Mouse (Mus musculus) intestine, embryonic 16.5 days (tissue): Measurements from ENCODE around the gene Arhgef12. TPM values are rescaled to one million over a fixed set of nuclear protein-coding genes. Genes with fewer than 3 reads are reported as not detected.

Experiments used
- ATAC-seq: fragments of 200-750 bp; cut with Nextera tagmentation; 2 replicates; pipeline ENCODE4 v1.8.0; 2017; ENCODE audit warnings: moderate TSS enrichment, moderate library complexity
- H3K27ac ChIP-seq: fragments of 300-500 bp; sonication (generic); 2 replicates; pipeline ENCODE4 v1.5.1; 2014; ENCODE audit warnings: mild to moderate bottlenecking, low read length
- H3K27me3 ChIP-seq: fragments of 300-500 bp; sonication (generic); replicated peaks from 2 replicates; pipeline ENCODE4 v1.6.1; 2014; ENCODE audit warnings: low read length, control low read depth, mixed read lengths; ENCODE audit not compliant: control insufficient read depth, insufficient read depth
- H3K36me3 ChIP-seq: fragments of 300-500 bp; sonication (generic); 2 replicates; pipeline ENCODE4 v1.6.1; 2014; ENCODE audit warnings: low read length, control low read depth; ENCODE audit not compliant: control insufficient read depth, insufficient read depth
- H3K4me1 ChIP-seq: fragments of 300-500 bp; sonication (generic); 2 replicates; pipeline ENCODE4 v1.6.1; 2014; ENCODE audit warnings: low read length, control low read depth, mixed read lengths; ENCODE audit not compliant: control insufficient read depth, insufficient read depth
- H3K4me2 ChIP-seq: fragments of 300-500 bp; sonication (generic); 2 replicates; pipeline ENCODE4 v1.6.1; 2014; ENCODE audit warnings: low read depth, low read length, control low read depth
- H3K4me3 ChIP-seq: fragments of 300-500 bp; sonication (generic); 2 replicates; pipeline ENCODE4 v1.5.1; 2014; ENCODE audit warnings: mild to moderate bottlenecking, low read length
- H3K9ac ChIP-seq: fragments of 300-500 bp; sonication (generic); 2 replicates; pipeline ENCODE4 v1.6.1; 2014; ENCODE audit warnings: low read depth, low read length
- H3K9me3 ChIP-seq: fragments of 300-500 bp; sonication (generic); 2 replicates; pipeline ENCODE4 v1.6.1; 2016; ENCODE audit warnings: low read length, control low read depth; ENCODE audit not compliant: control insufficient read depth
- WGBS: fragments of 180-500 bp; shearing (Covaris S2); extraction: QIAGEN DNeasy Blood & Tissue Kit; methylation state at CpG from one replicate; pipeline ENCODE4 v1.1.7; 2014; 5-methylcytosine and 5-hydroxymethylcytosine counted together
- polyA plus RNA-seq: library from polyadenylated mRNA; unstranded; fragments of >200 nt; fragmentation: Nextera tagmentation; extraction: Ambion mirVana; gene quantifications from 2 replicates; pipeline ENCODE4 v1.2.1, GENCODE M21; 2015

Arhgef12 gene
- polyA plus RNA-seq, 1 experiment from 2014 or later: 5.6 TPM

DNA sequence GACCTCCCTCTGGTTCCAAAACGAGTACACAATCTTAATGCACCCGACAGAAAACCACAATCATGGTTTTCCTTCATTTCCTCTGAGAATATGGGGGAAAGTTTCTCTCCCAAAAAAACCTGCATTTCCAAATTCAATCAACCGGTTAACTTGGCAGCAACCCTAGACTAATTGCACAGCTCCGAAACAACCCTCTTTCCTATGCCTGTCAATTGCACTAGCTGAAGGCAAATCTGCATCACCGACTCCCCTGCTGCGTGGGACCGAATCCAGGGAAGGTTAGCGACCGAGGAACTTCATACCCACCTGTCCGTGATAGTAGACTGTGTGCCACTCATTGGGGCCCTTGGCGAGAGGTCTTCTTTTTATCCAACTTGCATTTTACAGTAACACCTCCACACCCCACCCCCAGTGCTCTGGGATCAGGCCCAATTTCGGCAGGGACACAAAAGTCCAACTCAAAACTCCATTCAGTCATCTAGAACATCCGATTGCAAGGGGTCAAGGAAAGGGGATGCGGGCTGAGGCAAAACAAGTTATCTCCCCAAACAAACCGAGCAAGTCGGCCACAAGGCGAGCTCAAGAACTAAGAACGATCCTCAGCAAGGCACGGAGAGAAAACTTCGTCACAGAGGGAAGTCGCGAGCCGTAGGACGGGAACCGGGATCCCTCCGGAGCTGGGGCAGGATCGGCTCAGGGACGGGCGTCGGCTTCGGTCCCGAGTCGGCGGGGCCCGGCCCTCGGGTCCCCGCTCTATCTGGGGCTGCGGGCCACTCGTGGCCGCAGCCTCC, 2.0 kb downstream of the Arhgef12 start:
- no peak for ATAC-seq
- Histone ChIP-seq H3K4me1 (peaks cover 19% of the 10 kb centered on the region), H3K4me2 (peak overlapping the region; percentile 77), H3K9me3 (no peaks in the 10 kb centered on the region), H3K27me3 (no peaks in the 10 kb centered on the region), H3K27ac (peak overlapping the region; percentile 93), H3K36me3 (no peaks in the 10 kb centered on the region), H3K4me3 (peak overlapping the region; percentile 89), H3K9ac (peak overlapping the region; percentile 93)
- under 1% methylated on average over 40 of the region's 40 CpGs for WGBS

DNA sequence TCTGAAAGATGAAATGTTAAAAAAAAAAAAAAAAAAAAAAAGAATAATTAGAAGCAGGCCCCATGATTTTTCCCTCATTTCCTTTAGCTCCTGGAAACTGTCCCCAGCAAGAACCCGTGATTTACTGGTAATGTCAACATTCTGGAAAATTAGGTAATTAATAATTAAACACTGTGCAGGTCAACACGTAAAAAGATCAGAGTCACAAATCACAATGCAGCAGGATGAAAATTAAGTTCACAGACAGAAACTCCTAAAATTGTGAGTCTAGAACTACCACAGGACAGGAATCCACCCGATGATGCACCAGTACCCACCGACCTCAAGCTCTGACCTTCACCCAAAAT, 2.5 kb downstream of the Arhgef12 start:
- ATAC-seq: no peak
- H3K4me3 ChIP-seq: peak overlapping the region; percentile 89

DNA sequence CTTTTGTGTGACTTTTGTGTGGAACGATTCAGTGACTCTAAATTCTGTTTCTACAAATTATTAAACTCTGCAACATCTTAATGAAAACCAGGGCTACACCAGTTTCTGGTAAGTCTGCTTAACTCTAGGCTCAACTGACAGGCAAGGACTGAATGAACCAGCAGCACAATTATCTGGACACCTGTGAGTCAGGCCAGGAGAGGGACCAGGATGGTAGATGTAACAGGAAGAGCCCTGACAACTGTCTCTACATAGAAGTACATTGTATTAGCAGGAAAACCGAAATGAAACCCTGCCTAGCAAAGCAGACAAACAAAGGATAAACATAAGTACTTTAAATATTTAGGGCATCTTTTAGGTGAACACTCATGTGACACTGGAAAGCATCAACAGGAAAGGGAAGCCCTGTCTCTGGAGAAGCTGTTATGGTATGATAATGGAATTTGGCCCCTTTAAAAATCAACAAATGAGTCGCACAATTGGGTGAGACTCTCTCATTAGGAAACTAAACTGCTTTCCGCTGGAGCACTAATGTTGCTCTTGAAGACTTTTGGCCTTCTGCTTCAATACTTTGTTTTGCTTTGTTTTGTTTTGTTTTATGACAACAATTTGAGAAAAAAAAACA, 3.3 kb downstream of the Arhgef12 start:
- Histone ChIP-seq H3K27ac (no peak overlapping the region), H3K4me3 (peak overlapping the region; percentile 89), H3K9me3 (no peaks in the 10 kb centered on the region), H3K36me3 (no peaks in the 10 kb centered on the region), H3K4me2 (peak overlapping the region; percentile 77), H3K27me3 (no peaks in the 10 kb centered on the region), H3K9ac (peak overlapping the region; percentile 37; the same call in 1 of the 2 replicates), H3K4me1 (peaks cover 21% of the 10 kb centered on the region)
- no peak for ATAC-seq
- WGBS: 23% methylated on average over 4 of the region's 4 CpGs

More for the DNA sequence above, 2.5 kb downstream of the Arhgef12 start:
- Histone ChIP-seq H3K9me3 (no peaks in the 10 kb centered on the region), H3K27me3 (no peaks in the 10 kb centered on the region), H3K4me2 (peak overlapping the region; percentile 77), H3K36me3 (no peaks in the 10 kb centered on the region), H3K4me1 (peaks cover 19% of the 10 kb centered on the region), H3K27ac (no peak overlapping the region; the same call in 1 of the 2 replicates), H3K9ac (peak overlapping the region; percentile 93)
- WGBS: 1% methylated on average over 4 of the region's 4 CpGs

DNA sequence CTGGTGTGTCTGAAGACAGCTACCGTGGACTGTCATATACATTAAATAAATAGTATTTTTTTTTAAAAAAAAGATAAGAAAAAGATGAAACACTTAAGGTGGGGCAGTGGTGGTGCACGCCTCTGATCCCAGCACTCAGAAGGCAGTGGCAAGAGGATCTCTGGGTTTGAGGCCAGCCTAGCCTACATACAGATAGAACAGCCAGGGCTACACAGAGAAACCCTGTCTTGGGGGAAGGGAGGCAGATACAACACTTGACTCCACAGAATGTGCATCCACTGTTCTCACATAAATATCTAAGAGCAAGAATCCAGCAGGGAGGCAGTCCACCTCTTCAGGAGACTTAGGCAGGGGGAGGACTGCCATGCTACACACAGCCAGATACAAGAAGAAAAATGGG, 4.1 kb downstream of the Arhgef12 start:
- 0 out of 2 replicates have a peak overlapping the region, but pooled peaks have one; percentile 5 for H3K9ac ChIP-seq
- ATAC-seq: no peak
- no peaks in the 10 kb centered on the region for H3K9me3 ChIP-seq
- peak overlapping the region; percentile 43 for H3K4me2 ChIP-seq
- H3K4me1 ChIP-seq: peaks cover 22% of the 10 kb centered on the region
- H3K36me3 ChIP-seq: no peaks in the 10 kb centered on the region
- H3K27me3 ChIP-seq: no peaks in the 10 kb centered on the region
- no peak overlapping the region for H3K27ac ChIP-seq
- WGBS: 76% methylated on average over 2 of the region's 2 CpGs
- H3K4me3 ChIP-seq: peak overlapping the region; percentile 21

DNA sequence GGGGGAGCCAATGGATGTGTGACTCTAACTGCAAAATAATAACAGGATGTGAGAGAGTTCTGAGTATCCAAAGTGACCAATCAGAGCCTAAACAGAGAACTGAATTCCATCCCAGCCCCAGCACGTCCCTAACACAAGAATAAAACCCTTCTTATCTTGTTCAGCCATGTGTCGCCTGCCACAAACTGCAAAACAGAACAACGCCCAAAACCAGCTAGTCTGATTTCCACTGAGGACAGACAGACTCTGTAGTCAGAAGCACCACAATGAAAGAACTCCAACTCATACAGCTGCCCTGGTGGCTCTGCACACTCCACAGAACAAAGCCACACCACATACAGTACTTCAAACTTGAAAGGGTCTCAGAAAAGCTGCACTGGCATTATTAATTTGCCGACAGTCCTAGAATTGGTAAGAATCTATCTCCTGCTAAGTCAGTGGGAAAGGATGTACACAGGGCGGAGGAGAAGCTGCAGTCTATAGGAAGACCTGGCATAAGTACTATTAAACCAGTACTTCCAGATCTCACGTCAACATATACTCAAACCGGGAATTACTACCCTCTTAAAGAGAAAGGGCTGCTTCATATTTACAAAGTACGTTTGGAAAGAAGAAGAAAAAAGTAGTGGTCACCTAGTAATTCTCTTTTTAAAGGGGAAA, 5.0 kb downstream of the Arhgef12 start:
- Histone ChIP-seq H3K4me3 (no peak overlapping the region), H3K36me3 (no peaks in the 10 kb centered on the region), H3K4me1 (peaks cover 22% of the 10 kb centered on the region), H3K4me2 (0 out of 2 replicates have a peak overlapping the region, but pooled peaks have one; percentile 28), H3K27ac (no peak overlapping the region), H3K9ac (no peak overlapping the region), H3K27me3 (no peaks in the 10 kb centered on the region), H3K9me3 (no peaks in the 10 kb centered on the region)
- no peak; the same call in 1 of the 2 replicates for ATAC-seq
- WGBS: 61% methylated on average over 8 of the region's 8 CpGs

DNA sequence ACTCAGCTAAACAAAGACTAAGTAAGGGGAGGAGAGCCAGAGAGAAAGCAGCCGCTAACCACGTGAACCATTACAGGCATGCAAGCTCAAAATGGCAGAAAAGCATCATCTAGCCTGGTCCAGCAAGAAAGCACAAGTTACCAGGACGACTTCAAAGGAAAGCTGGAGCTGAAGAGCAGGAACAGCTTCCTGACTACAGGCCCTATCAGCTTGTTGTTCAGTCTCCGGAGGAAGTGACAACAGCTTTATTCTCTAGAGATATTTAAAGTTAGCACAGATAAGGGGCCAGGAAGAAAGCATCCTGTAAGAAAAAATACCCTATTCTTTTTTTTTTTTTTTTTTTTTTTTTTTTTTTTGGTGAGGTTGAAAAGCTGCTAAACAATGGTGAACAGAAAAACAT, 8.1 kb downstream of the Arhgef12 start:
- Histone ChIP-seq H3K27ac (no peak overlapping the region), H3K36me3 (no peaks in the 10 kb centered on the region), H3K9me3 (no peaks in the 10 kb centered on the region), H3K9ac (no peak overlapping the region), H3K4me1 (peaks cover 29% of the 10 kb centered on the region), H3K4me2 (no peak overlapping the region), H3K27me3 (no peaks in the 10 kb centered on the region), H3K4me3 (no peak overlapping the region)
- 63% methylated on average over 4 of the region's 4 CpGs for WGBS
- no peak for ATAC-seq

DNA sequence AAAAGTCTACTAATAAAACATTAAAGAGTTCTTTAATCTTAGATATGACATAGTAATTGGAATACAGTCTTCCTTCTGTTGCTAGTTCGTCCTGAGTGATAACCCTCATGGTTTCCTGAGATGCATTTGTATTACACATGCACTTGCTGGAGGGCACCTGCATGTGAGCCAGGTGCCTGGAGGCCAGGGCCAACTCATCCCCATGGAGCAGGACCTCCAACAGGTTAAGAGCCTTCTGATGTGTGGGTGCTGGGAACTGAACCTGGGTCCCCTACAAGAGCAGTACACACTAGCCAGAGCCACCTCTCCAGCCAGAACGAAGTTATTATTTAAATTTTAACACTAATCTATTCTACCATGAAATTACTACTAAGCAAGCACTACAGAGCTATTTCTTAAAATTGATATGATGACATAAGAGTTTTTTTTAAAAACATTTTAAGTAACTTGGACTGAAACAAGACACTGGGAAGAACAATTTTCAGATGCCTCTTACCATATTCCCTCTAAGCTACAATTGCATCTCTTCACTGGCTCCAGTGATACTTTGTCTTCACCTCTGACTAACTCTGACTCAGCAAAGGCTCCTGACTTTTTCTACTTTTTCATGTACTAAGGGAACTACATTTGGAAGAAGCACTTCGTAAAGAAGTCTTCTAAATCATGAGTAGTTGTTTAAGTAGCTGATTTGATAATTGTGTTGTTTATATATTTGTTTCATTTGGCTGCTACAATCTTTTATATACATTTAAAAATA, 9.1 kb downstream of the Arhgef12 start:
- no peak overlapping the region for H3K4me3 ChIP-seq
- H3K27ac ChIP-seq: no peak overlapping the region
- peaks cover 21% of the 10 kb centered on the region for H3K4me1 ChIP-seq
- H3K9ac ChIP-seq: no peak overlapping the region
- H3K36me3 ChIP-seq: no peaks in the 10 kb centered on the region
- no peaks in the 10 kb centered on the region for H3K9me3 ChIP-seq
- no peak for ATAC-seq
- no peaks in the 10 kb centered on the region for H3K27me3 ChIP-seq
- whole genome bisulfite sequencing: 90% methylated on average over 3 of the region's 3 CpGs
- no peak overlapping the region for H3K4me2 ChIP-seq

DNA sequence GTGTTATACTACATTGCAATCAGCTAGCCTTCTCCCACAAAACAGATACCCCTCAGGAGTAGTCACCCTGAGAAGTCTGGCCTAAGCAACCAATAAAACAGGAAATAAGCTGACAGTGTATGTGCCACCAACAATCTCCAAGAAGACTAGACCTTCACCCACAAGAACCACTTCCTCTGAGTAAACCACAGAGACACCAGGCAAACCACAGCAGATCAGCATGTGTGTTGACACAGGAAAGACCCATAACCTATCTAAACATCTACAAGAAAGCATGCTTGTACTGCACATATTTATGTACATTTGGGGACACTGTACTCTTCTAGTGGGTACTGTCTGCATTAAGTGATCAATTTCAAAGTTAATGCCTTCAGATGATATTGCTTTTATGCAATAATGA, 10.7 kb downstream of the Arhgef12 start:
- no peaks in the 10 kb centered on the region for H3K9me3 ChIP-seq
- H3K4me3 ChIP-seq: no peak overlapping the region
- H3K27ac ChIP-seq: no peak overlapping the region
- peaks cover 10% of the 10 kb centered on the region for H3K4me1 ChIP-seq
- no peak for ATAC-seq
- no peaks in the 10 kb centered on the region for H3K36me3 ChIP-seq
- no peak overlapping the region for H3K4me2 ChIP-seq
- H3K27me3 ChIP-seq: no peaks in the 10 kb centered on the region
- H3K9ac ChIP-seq: no peak overlapping the region

DNA sequence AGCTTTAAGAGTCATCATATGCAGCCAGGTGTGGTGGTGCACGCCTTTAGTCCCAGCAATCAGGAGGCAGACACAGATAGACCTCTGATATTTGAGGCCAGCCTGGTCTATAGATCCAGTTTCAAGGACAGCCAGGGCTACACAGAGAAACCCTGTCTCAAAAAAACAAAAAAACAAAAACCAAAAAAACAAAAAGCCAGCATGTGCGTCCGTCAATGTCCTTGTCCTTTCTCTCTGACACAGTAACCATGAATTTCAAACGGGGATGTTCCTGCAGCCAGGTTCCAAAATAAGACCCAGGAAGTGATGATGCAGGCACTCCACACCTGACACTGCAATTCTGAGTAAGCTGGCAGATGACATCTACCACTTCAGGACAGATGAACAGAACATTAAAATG, 12.2 kb downstream of the Arhgef12 start:
- 88% methylated on average over 4 of the region's 4 CpGs for WGBS
- Histone ChIP-seq H3K4me2 (no peak overlapping the region), H3K27me3 (no peaks in the 10 kb centered on the region), H3K4me3 (no peak overlapping the region), H3K27ac (no peak overlapping the region), H3K36me3 (no peaks in the 10 kb centered on the region), H3K4me1 (peaks cover 10% of the 10 kb centered on the region), H3K9ac (no peak overlapping the region), H3K9me3 (no peaks in the 10 kb centered on the region)
- ATAC-seq: no peak
